Mouse (Mus musculus) kidney, postnatal 14 days (tissue): ENCODE measurements around the gene Samsn1.
"Not testable (repeated sequence)": the region's sequence is repeated elsewhere in the genome, so short reads cannot be mapped to it uniquely, and the experiment has no call there.

ENCODE experiments used
- DNase-seq: peaks from one replicate; pipeline ENCODE4 v3.0.0; 2022; ENCODE audit warnings: mixed read lengths

Gene Samsn1

GRCm38 (mm10) chr16:75872241-75872640 lies 149.8 kb downstream of the Samsn1 start:
- no peak for DNase-seq

- DNase-seq: no peak
Measured at GRCm38 (mm10) chr16:75867400-75867799, 154.7 kb downstream of the Samsn1 start.

GRCm38 (mm10) chr16:75865505-75865904 lies 156.6 kb downstream of the Samsn1 start:
- DNase-seq: no peak

DNA sequence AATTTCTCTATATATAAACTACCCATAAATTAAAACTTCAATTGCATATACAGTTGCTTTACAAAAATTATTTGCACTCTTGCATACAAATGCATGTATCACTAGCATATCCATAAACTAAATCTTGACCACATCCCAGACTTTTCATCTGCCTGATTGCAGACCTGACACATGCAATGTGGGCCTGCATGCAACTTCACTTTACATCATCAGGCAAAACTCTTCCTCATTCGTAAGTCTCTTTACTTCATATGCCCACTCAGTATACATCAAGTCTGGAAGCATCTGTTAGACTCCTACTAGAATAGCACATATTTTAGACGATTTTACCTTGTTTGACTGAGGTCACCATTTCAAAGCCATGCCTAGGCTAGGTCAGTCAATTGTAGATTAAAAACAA lies 157.4 kb downstream of the Samsn1 start:
- no peak for DNase-seq

DNA sequence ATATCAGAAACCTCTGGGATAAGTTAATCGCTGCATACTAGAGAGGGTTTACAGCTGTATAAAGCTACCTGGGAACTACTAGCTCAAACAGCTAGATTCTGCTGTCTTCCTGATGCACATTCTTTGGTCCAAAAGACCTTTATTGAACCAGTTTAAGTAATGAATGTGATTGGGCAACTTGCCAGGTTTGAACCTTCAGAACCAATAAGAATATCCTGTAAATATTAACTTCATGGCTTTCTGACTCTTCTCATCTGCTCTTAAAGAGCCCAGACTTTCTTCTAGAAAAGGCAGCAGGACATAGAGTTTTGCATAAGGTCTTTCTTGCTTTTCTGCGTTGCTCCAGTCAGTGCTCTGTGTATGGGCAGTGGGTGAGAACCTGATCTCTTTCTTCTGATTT lies 165.7 kb downstream of the Samsn1 start:
- no peak for DNase-seq

- no peak for DNase-seq
Measured at GRCm38 (mm10) chr16:75855402-75855801, 166.7 kb downstream of the Samsn1 start.

GRCm38 (mm10) chr16:75853556-75854271 lies 168.4 kb downstream of the Samsn1 start:
- no peak for DNase-seq

DNA sequence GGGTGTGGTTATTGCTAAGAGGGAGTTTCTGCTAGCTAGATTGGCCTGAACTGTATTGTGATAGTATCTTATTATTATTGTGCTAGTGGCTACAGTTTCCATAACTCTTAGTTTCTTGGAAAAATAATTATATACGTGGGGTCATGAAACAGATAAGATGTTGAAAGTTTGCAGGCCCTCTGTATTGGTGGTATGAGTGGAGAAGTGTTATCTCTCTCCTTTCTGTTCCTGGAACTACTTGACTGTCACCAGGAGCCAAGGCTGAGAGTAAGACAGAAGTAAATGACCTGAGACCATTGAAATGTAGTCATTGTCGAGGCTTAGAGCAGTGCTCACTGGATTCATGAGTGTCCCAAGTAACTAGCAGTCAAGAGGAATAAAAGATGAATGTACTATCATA lies 169.6 kb downstream of the Samsn1 start:
- DNase-seq: no peak

DNA sequence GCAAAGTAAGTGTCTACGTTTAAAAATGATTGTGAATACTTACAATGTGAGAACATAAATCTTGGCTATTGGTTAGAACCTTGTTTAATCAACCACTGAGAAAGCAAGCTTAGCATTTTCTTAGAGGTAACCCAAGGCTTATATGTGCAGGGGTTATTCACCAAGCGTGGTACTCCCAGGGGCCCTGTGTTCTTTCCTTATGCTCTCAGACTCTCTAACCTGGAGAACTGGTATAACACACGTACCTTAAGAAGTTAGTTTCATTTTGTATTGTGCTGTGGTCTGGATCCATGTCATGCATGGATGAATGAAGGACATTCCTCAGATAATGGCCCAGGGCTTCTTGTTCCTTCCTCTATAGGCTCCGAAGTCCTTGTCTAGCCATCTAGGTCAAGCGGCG lies 173.0 kb downstream of the Samsn1 start:
- DNase-seq: no peak

DNA sequence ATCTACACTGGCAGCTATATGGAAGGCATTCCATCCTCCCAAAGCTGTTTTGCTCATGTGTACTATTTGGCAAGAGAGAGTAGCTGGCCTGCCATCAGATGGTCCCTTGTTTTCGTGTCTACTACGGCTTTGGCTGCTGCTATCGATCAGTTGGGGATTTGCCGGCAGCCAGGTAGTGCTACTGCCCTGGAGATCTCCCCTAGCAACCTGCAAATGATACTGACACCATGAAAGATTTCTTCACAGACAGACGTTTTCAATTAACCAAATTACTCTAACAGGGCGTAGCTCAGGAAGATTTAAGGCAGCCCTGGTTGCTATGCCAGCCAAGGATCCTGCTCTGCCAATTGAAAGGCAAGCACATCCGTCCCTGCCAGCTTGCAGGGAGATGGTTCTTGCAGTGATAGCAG lies 178.4 kb downstream of the Samsn1 start:
- DNase-seq: no peak

- DNase-seq: no peak
Measured at GRCm38 (mm10) chr16:75843031-75843430, 179.1 kb downstream of the Samsn1 start.

DNA sequence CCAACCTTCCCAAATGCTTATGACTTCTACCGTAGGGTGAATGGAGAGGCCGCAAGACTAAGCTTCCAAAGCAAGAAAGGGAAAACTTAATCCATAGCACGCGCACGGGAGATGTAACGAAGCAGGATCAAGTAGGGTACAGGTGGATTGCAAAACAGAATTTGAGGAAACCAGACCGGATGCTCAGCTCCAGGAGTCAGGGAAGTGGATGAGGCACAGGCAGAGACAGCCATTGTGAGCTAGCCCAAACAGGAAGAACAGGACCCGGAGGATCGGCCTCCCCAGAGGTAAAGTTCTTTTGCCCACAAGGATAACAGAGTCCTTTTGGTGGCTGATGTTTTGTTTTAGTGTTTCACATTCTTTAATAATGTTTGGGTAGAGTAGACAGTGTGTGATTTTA lies 179.5 kb downstream of the Samsn1 start:
- DNase-seq: no peak

DNA sequence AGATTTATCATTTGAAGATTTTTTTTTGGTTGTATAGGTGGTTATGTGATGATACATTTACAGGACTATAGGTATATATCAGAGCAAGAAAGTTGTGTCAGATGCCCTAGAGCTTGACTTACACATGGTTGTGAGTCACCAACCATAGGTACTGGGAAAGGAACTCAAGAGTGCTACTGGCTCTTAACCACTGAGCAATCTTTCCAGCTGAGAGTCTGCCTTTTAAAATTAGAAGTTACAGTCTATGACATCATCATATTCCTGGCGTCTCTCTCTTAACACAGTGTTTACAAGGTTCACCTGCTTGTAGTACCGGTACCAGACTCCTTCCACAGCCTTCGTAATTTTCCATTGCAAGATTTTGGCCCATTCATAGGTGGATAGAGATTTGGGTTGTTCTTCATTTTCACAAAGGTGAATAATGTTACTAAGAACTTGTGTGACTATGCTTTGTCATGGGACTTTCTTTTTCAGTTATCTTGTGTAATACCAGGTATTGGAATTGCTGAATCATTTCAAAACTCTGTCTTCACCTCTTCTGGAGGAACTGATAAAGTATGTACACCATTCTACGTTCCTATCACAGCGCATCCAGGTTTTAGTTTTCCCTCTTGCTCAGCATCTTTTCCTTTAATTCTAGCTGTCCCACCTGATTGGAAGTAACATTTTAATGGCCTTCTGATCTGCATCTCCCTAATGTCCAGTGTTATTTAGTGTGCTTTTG lies 184.2 kb downstream of the Samsn1 start:
- DNase-seq: no peak

DNA sequence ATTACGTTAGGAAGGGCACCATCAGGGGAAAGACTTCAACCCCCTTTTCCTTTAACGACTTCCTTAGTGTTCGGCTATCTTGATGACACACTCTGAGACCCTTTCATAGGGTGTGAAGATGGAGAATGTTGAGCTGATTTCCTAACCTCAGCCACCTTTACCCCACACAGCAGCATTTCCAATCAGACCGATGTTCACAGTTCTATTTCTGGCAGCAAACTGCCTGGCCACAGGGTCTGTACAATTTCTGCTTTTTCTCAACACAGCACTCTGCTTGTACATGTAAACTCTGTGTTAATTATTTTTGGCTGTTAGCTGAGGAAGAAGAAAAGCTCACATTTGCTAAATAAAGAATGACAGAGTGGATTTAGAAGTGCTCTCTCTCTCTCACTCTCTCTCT lies 190.7 kb downstream of the Samsn1 start:
- no peak for DNase-seq

- DNase-seq: not testable (repeated sequence)
Measured at GRCm38 (mm10) chr16:75826949-75827348, 195.1 kb downstream of the Samsn1 start.

GRCm38 (mm10) chr16:75826498-75826897 lies 195.6 kb downstream of the Samsn1 start:
- DNase-seq: no peak

DNA sequence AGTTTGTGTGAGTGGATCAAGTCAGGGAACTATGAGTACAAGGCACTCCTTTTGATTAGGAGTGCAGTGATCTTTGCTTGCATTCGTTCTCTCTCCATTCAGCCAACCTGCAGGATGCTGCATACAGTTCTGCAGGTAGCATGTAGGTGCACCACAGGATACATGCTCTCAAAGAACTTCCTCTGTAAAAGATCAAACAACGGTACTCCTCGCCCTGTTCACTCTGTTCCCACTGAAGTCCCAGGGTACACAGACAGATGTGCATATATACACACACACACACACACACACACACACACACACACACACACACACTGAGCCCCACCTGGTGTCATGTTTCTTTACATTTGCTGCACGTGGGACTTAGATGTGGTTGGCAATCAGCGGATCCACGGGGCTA lies 198.9 kb downstream of the Samsn1 start:
- DNase-seq: no peak

DNA sequence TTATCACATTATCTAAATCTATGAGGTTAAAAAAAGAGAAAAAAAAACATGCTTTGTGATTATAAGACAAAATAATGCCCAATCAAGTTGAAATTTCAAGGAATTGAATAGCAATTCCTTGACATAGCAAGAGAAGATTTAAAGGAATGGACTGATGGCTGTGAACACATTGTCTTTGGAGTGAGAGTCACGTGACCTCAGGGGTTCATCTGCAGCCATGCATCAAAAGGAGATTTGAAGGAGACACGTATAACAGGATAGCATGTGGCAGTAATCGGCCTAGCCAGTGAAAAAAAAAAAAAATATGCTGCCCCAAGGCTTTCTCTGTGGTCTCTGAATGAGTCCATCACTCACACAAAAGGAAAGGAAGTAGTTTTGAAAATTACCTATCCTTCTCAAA lies 201.1 kb downstream of the Samsn1 start:
- DNase-seq: no peak
